Mouse (Mus musculus) neutrophil, adult 5-6 weeks (primary cell): ENCODE results near the gene Galp. TPM values are rescaled to one million over a fixed set of nuclear protein-coding genes. Genes with fewer than 3 reads are reported as not detected.
"Not testable (repeated sequence)": the region's sequence is repeated elsewhere in the genome, so short reads cannot be mapped to it uniquely, and the experiment has no call there.

Experiments
- ATAC-seq: fragments of 151-379, 151-347 bp; 2 replicates; pipeline ENCODE4 v1.8.0; 2017; ENCODE audit warnings: mild to moderate bottlenecking, moderate TSS enrichment; ENCODE audit not compliant: insufficient number of reproducible peaks, poor library complexity, low FRiP score, severe bottlenecking; ENCODE audit errors: extremely low read depth
- total RNA-seq: library from RNA; stranded (forward); fragments of 200-1000 nt; gene quantifications from 2 replicates; pipeline ENCODE4 v1.2.3, GENCODE M21; 2017

Gene Galp
- total RNA-seq, 1 experiment from 2014 or later, result not detected

GRCm38 (mm10) chr7:6240841-6241425 lies 44.0 kb downstream of the Galp start:
- ATAC-seq, result peak; percentile 55; the same call in 1 of the 2 replicates

GRCm38 (mm10) chr7:6244361-6245292 lies 47.7 kb downstream of the Galp start:
- ATAC-seq, result no peak

GRCm38 (mm10) chr7:6252410-6252809 lies 55.5 kb downstream of the Galp start, which contains the start of gene Epp13:
Gene Epp13, plus strand, starts transcription at chr7:6252710.
- ATAC-seq, result no peak

- no peak for ATAC-seq
Measured at GRCm38 (mm10) chr7:6254451-6254850, 57.6 kb downstream of the Galp start.

DNA sequence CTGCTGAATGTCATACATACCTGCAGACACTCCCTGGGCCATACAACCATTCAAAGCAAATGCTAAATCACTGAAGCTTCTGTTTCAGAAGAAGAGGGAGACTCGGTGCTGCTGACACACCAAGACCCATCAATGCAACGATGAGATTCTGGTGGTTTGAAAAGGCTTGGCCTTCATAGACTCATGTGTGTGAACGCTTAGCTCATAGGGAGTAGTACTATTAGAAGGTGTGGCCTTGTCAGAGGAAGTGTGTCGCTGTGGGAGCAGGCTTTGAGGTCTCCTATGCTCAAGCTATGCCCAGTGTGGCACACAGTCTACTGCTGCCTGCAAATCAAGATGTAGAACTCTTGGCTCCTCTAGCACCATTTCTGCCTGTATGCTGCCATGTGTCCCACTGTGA lies 60.5 kb downstream of the Galp start:
- no peak for ATAC-seq

- ATAC-seq, result no peak
Measured at GRCm38 (mm10) chr7:6258232-6259220, 61.6 kb downstream of the Galp start.

GRCm38 (mm10) chr7:6260004-6260403 lies 63.1 kb downstream of the Galp start:
- not testable (repeated sequence) for ATAC-seq

DNA sequence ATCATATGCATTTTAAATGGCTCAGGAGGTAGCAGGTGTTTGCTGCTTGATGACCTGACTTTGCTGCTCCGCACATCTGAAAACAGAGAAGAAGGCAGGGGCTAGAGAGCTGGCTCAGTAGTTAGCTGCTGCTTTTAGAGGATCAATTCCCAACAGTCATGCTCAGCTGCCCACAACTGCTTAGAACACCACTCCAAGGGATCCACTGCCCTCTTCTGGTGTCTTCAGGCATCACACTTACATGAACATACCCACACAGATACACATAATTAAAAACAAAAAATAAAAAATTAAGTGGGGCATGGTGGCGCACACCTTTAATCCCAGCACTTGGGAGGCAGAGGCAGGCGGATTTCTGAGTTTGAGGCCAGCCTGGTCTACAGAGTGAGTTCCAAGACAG lies 65.2 kb downstream of the Galp start:
- ATAC-seq, result no peak

DNA sequence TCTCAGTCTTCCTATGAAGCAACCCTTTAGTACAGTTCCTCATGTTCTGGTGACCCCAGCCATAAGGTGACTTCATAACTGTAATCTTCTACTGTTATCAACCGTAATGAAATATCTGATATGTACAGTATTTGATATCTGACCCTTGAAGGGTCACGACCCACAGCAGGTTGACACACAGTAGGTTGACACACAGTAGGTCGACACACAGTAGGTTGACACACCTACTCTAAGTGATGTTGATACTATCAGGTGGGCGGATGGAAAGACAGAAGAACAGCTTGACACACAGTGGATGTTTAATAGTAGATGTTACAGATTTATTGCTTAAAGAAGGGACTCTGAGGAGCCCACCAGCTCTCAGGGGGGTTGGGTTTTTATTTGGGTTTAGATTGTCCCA lies 66.1 kb downstream of the Galp start:
- ATAC-seq, result no peak

GRCm38 (mm10) chr7:6265695-6266094 lies 68.8 kb downstream of the Galp start:
- ATAC-seq, result 0 out of 2 replicates have a peak, but pooled peaks have one; percentile 33

Other genes starting within 250 kb of the Galp start
- gene Vmn1r65, start 186.1 kb upstream of the Galp start, total RNA-seq, result not detected in 2 replicates
- gene Nlrp4c, start 151.9 kb upstream of the Galp start, total RNA-seq, result not detected in 2 replicates
- gene Zfp787, start 41.1 kb upstream of the Galp start, total RNA-seq, result 29.7 and 29.9 TPM in 2 replicates
- gene Zfp444, start 24.9 kb upstream of the Galp start, total RNA-seq, result 22.6 and 32.4 TPM in 2 replicates
- gene Zscan5b, start 25.2 kb downstream of the Galp start, total RNA-seq, result not detected in 2 replicates
- gene Epp13, start 55.6 kb downstream of the Galp start, total RNA-seq, result not detected in 2 replicates
- 5.5 and 5.8 TPM in 2 replicates for gene Zfp667, start 89.5 kb downstream of the Galp start, total RNA-seq
- gene Zfp583, start 134.2 kb downstream of the Galp start, total RNA-seq, result 0.86 and 1.7 TPM in 2 replicates
- 0.47 and 0.74 TPM in 2 replicates for gene Gm3854, start 146.7 kb downstream of the Galp start, total RNA-seq
- gene Zfp78, start 166.2 kb downstream of the Galp start, total RNA-seq, result 2.6 and 3.1 TPM in 2 replicates
- 3.1 and 6.5 TPM in 2 replicates for gene Zfp28, start 186.2 kb downstream of the Galp start, total RNA-seq
- gene Smim17, start 201.6 kb downstream of the Galp start, total RNA-seq, result not detected in 2 replicates
- gene Gm20715, start 213.2 kb downstream of the Galp start, total RNA-seq, result not detected in 2 replicates
- gene Olfr1344, start 241.6 kb downstream of the Galp start, total RNA-seq, result not detected in 2 replicates